Mouse (Mus musculus) testis, adult 2 months (tissue): Measurements from ENCODE around the gene Clic6. TPM values are rescaled to one million over a fixed set of nuclear protein-coding genes. Genes with fewer than 3 reads are reported as not detected.

ENCODE experiments used
- H3K27ac ChIP-seq: fragments of 200-500 bp; 2 replicates; pipeline ENCODE4 v1.5.1; 2012; ENCODE audit warnings: low read depth, low read length; ENCODE audit not compliant: control insufficient read depth, insufficient read depth
- H3K27me3 ChIP-seq: fragments of 200-500 bp; 2 replicates; pipeline ENCODE4 v1.6.1; 2012; ENCODE audit warnings: mild to moderate bottlenecking, low read length, moderate library complexity; ENCODE audit not compliant: control insufficient read depth, insufficient read depth
- H3K36me3 ChIP-seq: fragments of 200-500 bp; 2 replicates; pipeline ENCODE4 v1.6.1; 2012; ENCODE audit warnings: mild to moderate bottlenecking, low read length; ENCODE audit not compliant: control insufficient read depth, insufficient read depth
- H3K4me1 ChIP-seq: fragments of 200-500 bp; 2 replicates; pipeline ENCODE4 v1.6.1; 2012; ENCODE audit warnings: low read length; ENCODE audit not compliant: control insufficient read depth, insufficient read depth
- H3K4me3 ChIP-seq: fragments of 200-500 bp; 2 replicates; pipeline ENCODE4 v1.5.1; 2012; ENCODE audit warnings: low read depth, mild to moderate bottlenecking, low read length, moderate library complexity, mixed read lengths; ENCODE audit not compliant: control insufficient read depth
- CTCF ChIP-seq: fragments of 200-500 bp; IDR thresholded peaks from 2 replicates; pipeline ENCODE4 v1.5.1; 2012; ENCODE audit warnings: low read depth, mild to moderate bottlenecking, inconsistent platforms, low read length, moderate library complexity; ENCODE audit not compliant: control insufficient read depth, insufficient read depth, insufficient replicate concordance
- POLR2A ChIP-seq: fragments of 200-500 bp; IDR thresholded peaks from 2 replicates; pipeline ENCODE4 v1.6.1; 2012; ENCODE audit warnings: low read depth, mild to moderate bottlenecking, inconsistent platforms, low read length, moderate library complexity; ENCODE audit not compliant: control insufficient read depth
- polyA plus RNA-seq: library from polyadenylated mRNA; depleted of rRNA; stranded (reverse); fragments of >200 nt; gene quantifications from 2 replicates; pipeline ENCODE4 v1.2.3, GENCODE M21; 2012; rRNA removed

Gene Clic6
- polyA plus RNA-seq: 1.1 and 1.2 TPM in 2 replicates

GRCm38 (mm10) chr16:92485436-92485835 is at the start of gene Clic6:
TSS of gene Clic6 (plus strand) at chr16:92485736.
- no peak within 1 kb of the TSS for H3K4me3 ChIP-seq
- H3K27ac ChIP-seq: no peak within 1 kb of the TSS
- no peaks in the 10 kb centered on the region for H3K27me3 ChIP-seq
- TF ChIP-seq POLR2A: no peak
- TF ChIP-seq CTCF: no peak
- no peaks in the 10 kb centered on the region; the same call in 1 of the 2 replicates for H3K4me1 ChIP-seq
- H3K36me3 ChIP-seq: no peaks in the 10 kb centered on the region

- H3K4me3 ChIP-seq: no peak overlapping the region
- H3K27ac ChIP-seq: no peak overlapping the region
- no peaks in the 10 kb centered on the region for H3K27me3 ChIP-seq
- H3K36me3 ChIP-seq: no peaks in the 10 kb centered on the region
- no peaks in the 10 kb centered on the region for H3K4me1 ChIP-seq
- TF ChIP-seq CTCF: no peak
- no peak for TF ChIP-seq POLR2A
Observed at GRCm38 (mm10) chr16:92439775-92440174, 45.8 kb upstream of the Clic6 start.

GRCm38 (mm10) chr16:92440229-92440628 is 45.3 kb upstream of the Clic6 start:
- Histone ChIP-seq H3K4me1 (no peaks in the 10 kb centered on the region), H3K27ac (no peak overlapping the region), H3K27me3 (no peaks in the 10 kb centered on the region), H3K4me3 (no peak overlapping the region), H3K36me3 (no peaks in the 10 kb centered on the region)
- no peak for TF ChIP-seq CTCF
- no peak for TF ChIP-seq POLR2A

- Histone ChIP-seq H3K27me3 (no peaks in the 10 kb centered on the region), H3K27ac (no peak overlapping the region), H3K36me3 (no peaks in the 10 kb centered on the region), H3K4me3 (no peak overlapping the region), H3K4me1 (no peaks in the 10 kb centered on the region)
- TF ChIP-seq POLR2A (no peak), CTCF (no peak)
Observed at GRCm38 (mm10) chr16:92441203-92441602, 44.3 kb upstream of the Clic6 start.

GRCm38 (mm10) chr16:92442150-92442549 is 43.4 kb upstream of the Clic6 start:
- H3K27ac ChIP-seq: no peak overlapping the region
- TF ChIP-seq CTCF (no peak), POLR2A (no peak)
- no peak overlapping the region for H3K4me3 ChIP-seq
- no peaks in the 10 kb centered on the region for H3K4me1 ChIP-seq
- no peaks in the 10 kb centered on the region for H3K27me3 ChIP-seq
- no peaks in the 10 kb centered on the region for H3K36me3 ChIP-seq

- H3K4me1 ChIP-seq: no peaks in the 10 kb centered on the region
- H3K27me3 ChIP-seq: no peaks in the 10 kb centered on the region
- H3K36me3 ChIP-seq: no peaks in the 10 kb centered on the region
- H3K4me3 ChIP-seq: no peak overlapping the region
- TF ChIP-seq POLR2A (no peak), CTCF (no peak)
- H3K27ac ChIP-seq: no peak overlapping the region
Observed at GRCm38 (mm10) chr16:92442946-92443345, 42.6 kb upstream of the Clic6 start.

- H3K27ac ChIP-seq: no peak overlapping the region
- no peaks in the 10 kb centered on the region for H3K27me3 ChIP-seq
- no peak overlapping the region for H3K4me3 ChIP-seq
- no peaks in the 10 kb centered on the region for H3K4me1 ChIP-seq
- no peak for TF ChIP-seq CTCF
- no peak for TF ChIP-seq POLR2A
- H3K36me3 ChIP-seq: no peaks in the 10 kb centered on the region
Observed at GRCm38 (mm10) chr16:92443644-92444113, 41.9 kb upstream of the Clic6 start.

- H3K4me3 ChIP-seq: no peak overlapping the region
- H3K27me3 ChIP-seq: no peaks in the 10 kb centered on the region
- no peaks in the 10 kb centered on the region for H3K4me1 ChIP-seq
- no peak overlapping the region for H3K27ac ChIP-seq
- TF ChIP-seq POLR2A (no peak), CTCF (peak; percentile 48; the same call in 1 of the 2 replicates)
- no peaks in the 10 kb centered on the region for H3K36me3 ChIP-seq
Observed at GRCm38 (mm10) chr16:92445377-92445776, 40.2 kb upstream of the Clic6 start.
